Mouse (Mus musculus) cerebellum, adult (tissue): ENCODE data around the gene Pdzd2.

Source experiments
- ATAC-seq: cut with Nextera tagmentation; 2 replicates; pipeline ENCODE4 v1.9.2; 2017; ENCODE audit warnings: mild to moderate bottlenecking, moderate library complexity, mixed read lengths; ENCODE audit not compliant: insufficient number of reproducible peaks, low FRiP score, low TSS enrichment

Gene Pdzd2

GRCm38 (mm10) chr15:12334381-12334780, 405.3 kb downstream of the Pdzd2 start:
- peak; percentile 43; the same call in 1 of the 2 replicates for ATAC-seq

GRCm38 (mm10) chr15:12331300-12331699, 408.4 kb downstream of the Pdzd2 start:
- no peak for ATAC-seq

- no peak for ATAC-seq
These were observed 408.8 kb downstream of the Pdzd2 start for GRCm38 (mm10) chr15:12330892-12331291.

- ATAC-seq = no peak
These were observed 409.3 kb downstream of the Pdzd2 start for GRCm38 (mm10) chr15:12330389-12330788.

- no peak for ATAC-seq
These were observed 415.4 kb downstream of the Pdzd2 start for GRCm38 (mm10) chr15:12324326-12324725.

GRCm38 (mm10) chr15:12322676-12323402, 416.9 kb downstream of the Pdzd2 start:
- no peak for ATAC-seq

- peak; percentile 58 for ATAC-seq
These were observed 417.7 kb downstream of the Pdzd2 start, which contains the start of gene 1810049J17Rik for GRCm38 (mm10) chr15:12321788-12322621. 1810049J17Rik (minus strand) TSS chr15:12321899.

- ATAC-seq = peak; percentile 84
These were observed 418.5 kb downstream of the Pdzd2 start, which contains the start of gene Golph3 for GRCm38 (mm10) chr15:12321091-12321787. Golph3 (plus strand) TSS chr15:12321450.

GRCm38 (mm10) chr15:12320441-12321090, 419.2 kb downstream of the Pdzd2 start:
- no peak for ATAC-seq

- ATAC-seq = no peak
These were observed 419.8 kb downstream of the Pdzd2 start for GRCm38 (mm10) chr15:12319889-12320288.

- no peak for ATAC-seq
These were observed 421.3 kb downstream of the Pdzd2 start for GRCm38 (mm10) chr15:12318451-12318850.

GRCm38 (mm10) chr15:12317290-12317689, 422.4 kb downstream of the Pdzd2 start:
- ATAC-seq = no peak

- no peak for ATAC-seq
These were observed 423.7 kb downstream of the Pdzd2 start for GRCm38 (mm10) chr15:12315996-12316395.

- ATAC-seq = no peak
These were observed 425.1 kb downstream of the Pdzd2 start for GRCm38 (mm10) chr15:12314584-12314983.

GRCm38 (mm10) chr15:12313255-12313654, 426.5 kb downstream of the Pdzd2 start:
- ATAC-seq = no peak

- no peak for ATAC-seq
These were observed 428.3 kb downstream of the Pdzd2 start for GRCm38 (mm10) chr15:12311465-12311864.

- no peak for ATAC-seq
These were observed 429.0 kb downstream of the Pdzd2 start for GRCm38 (mm10) chr15:12310676-12311075.
